Mouse (Mus musculus): ENCODE data around the gene Gm4778.
"Not testable (repeated sequence)": the region's sequence is repeated elsewhere in the genome, so short reads cannot be mapped to it uniquely, and the experiment has no call there.

Gm4778 gene

DNA sequence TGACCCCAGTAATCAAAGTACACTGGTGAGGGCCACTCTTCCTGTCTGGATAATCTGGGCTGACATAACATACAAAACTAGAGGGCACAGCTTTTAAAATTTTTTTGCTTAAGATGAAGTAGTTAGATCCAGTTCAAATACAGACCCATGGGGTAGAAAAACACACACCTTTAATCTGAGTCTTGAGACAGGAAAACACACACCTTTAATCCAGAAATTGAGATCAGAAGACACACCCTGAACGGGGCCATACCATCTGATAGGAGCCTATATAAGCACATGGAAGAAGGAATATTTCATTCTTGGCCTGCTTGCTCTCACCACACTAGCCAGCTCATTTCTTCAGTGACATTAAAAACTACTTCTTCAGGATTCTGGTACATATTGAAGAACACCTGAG lies at the start of gene Gm4778:
Gene Gm4778 (plus strand): TSS at position 301 of the 400 bp plus-strand sequence.
- not testable (repeated sequence) for DNase-seq

GRCm38 (mm10) chr3:94260598-94260997 lies 3.2 kb upstream of the Gm4778 start:
- no peak for DNase-seq

DNA sequence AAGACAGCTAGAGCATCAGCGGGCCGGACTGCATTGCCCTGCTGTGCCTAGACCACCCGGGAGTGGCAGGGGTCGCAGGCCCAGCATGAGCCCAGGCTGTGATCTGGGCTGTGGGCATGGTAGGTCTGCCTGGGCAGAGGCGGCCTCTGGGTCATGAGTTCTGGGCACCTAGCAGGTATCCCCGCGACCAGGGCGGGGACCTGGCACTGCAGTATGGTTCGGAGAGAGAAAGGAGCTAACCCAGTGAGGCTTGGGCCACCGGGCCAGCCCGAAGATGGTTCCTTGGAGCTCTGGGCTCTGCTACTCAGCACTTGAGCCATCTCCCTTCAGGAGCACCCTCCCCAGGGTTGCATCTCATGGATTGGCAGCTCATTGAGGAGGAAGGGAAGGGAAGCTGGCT lies 12.2 kb downstream of the Gm4778 start:
- no peak for DNase-seq

DNA sequence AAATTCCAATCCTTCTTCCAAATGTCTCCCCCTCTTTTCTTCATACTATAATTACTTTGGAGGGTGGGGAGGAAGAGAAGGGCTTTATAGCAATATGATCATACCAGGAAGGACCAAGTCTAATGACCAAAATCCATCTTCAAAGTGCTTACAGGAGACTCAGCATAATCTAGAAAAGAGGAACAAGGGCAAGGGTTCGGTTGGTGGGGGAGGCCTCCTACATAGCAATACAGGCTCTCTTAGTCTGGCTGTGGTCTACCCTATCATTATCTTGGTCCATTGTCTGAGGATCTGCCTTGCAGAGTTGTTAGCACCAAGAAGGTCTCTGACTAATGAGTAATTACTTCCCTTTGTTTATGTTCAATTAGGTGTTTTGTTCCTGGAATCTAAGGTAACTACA lies 41.6 kb downstream of the Gm4778 start:
- no peak for DNase-seq

DNA sequence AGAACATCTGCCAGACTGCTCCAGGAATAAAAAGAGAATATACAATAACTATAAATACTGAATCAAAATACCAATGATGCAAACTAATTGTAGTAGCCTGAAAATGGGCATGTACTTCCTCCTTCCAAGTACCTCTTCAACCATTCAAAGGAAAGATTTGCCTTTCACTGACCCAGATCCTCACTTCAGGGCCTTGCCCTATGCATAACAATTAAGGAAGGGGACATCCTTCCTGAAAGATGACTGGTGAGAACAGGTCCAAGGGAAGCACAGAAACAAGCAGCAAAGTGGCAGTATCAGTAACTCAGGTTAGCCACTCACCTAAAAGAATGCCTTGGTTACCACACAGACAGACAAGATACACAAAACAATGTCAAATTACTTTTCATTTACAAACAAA lies 43.1 kb downstream of the Gm4778 start:
- no peak for DNase-seq

DNA sequence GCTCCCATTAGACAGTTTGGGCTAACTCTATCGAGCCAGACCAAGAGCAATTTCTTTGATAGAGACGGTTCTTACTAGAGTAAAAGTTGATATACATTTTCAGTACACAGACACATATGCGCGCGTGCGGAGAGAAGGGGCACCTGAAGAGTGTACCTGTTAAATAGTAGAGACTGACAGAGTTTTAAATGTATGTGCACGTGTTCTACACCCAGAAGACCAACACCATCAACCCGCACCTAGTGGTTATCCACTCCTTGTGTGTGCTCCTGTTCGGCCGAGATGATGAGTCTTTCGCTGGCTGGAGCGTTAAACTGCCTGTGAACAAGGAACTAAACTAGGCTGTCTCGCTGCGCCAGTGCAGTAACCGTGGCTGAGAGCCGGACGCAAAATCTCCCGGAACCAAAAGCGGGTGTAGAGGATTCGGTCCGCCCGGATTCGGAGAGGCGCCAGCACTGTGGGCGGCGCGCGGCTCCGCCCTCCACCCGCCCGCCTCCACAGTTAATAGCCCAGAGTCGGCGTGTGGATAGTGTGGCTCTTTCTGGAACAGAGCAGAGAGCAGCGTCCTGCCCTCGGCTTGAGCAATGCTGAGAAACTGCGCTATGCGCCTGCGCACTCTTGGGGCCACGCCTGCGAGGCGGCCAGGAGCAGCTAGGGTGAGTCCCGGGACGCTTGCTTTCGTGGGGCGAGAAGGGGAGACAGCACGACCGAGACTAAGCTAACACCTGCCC lies 46.0 kb downstream of the Gm4778 start, which contains the start of gene Them4:
Gene Them4 (plus strand): TSS at position 457 of the 731 bp plus-strand sequence.
- DNase-seq, result peak; percentile 95

DNA sequence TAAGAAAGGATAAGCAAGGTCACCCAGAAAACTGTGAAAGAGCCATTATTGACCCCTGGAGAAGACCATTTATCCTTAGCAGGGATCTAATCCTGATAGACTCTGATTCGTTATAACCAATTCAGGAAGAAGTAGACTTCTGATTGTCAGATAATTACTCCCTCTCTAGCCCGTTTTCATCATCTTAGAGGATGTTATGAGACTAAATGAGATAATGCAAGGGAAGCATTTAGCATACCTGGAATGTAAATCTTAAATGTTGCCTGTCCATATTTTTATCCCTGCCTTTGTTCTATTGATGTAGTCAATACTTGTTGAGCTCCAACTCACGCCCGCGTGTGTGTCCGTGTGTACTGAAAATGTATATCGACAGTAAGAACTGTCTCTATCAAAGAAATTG lies 46.7 kb downstream of the Gm4778 start:
- DNase-seq, result no peak

DNA sequence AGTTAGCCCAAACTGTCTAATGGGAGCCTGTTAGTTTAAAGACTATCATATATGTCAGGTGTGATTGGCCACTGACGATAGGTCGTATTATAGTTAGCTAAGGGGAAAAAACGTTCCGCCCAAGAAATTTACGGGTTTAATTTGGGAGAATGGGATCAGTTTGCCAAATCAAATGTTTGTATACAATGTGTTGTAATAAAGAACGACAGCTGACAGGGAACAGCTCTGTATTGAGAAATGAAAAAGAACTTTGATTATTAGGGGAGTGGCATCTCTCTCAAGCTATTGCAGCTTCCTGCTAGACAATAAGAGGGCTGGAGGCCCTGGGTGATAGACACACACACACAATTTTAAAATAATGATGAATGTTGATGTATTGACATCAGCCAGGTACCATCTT lies 47.1 kb downstream of the Gm4778 start:
- no peak for DNase-seq

GRCm38 (mm10) chr3:94311376-94311775 lies 47.5 kb downstream of the Gm4778 start:
- no peak for DNase-seq

All from layer of hippocampus, adult 9-11 months (tissue).